Mouse (Mus musculus) embryo, embryonic 11.5 days (tissue): Measurements from ENCODE around the gene Tmem251.

Experiments used
- DNase-seq: peaks from one replicate; pipeline ENCODE4 v3.0.0-alpha.2; 2012; ENCODE audit warnings: low read depth, low spot score

The Tmem251 gene

GRCm38 (mm10) chr12:102756304-102756703 is 12.7 kb downstream of the Tmem251 start:
- no peak for DNase-seq

DNA sequence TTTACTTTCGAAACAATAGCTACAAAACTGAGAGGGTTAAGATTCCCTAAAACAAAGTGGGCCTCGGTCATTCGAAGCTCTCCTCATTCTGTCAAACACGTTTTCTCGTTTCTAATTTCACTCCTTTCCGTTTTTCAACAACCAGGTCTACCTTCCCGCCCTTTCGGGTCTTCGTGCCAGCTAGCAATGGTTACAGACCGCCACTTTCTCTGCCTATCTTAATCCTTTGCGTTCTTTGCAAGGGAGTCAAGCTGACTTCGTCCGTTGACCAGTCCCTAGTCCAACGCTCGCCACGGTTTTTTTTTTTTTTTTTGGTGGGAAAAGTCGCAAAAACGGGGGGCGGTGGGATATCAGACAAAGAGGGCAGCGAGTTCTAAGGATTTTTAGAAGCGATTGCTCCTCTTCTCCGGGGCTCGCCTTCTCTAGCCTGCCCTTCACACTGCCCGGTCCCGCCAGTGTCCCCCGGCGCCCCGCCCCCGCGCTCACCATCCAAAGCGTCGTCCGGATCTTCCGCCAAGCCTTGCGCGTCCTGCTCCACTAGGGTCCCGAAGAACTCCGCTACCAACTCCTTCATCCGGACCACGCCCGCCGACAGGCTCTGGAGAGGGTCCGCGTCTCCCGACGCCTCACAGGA is 13.6 kb downstream of the Tmem251 start:
- DNase-seq: no peak

DNA sequence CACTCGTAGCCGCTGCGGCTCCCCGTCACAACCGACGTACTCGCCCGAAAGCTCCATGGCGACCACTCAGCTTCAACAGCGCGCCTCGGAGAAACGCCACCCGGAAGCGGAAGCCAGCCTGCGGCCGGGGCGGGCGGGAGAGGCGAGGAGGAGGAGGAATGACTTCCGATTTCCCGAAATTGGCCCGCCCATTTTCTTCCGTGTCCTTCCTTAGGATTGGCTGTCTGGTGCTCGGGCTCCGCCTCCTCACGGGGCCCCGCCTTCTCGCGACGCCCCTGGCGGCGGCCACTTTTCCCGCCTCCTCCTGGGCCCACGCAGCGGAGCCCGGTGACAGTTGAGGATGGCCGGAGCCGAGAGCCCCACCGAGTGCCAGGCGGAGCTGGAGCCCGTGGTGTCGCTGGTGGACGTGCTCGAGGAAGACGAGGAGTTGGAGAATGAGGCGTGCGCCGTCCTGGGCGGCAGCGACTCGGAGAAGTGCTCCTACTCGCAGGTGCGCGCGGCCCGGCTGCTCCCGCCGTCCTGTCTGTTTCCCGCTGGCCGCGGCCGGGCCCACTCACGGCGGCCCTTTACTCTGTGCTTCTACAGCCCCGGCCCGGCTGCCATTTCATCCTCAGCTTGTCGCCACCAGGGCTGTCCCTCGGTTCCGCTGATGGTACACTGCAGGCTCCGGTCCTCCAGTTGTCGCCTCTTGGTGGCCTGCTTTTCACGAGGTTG is 14.3 kb downstream of the Tmem251 start, which contains the start of the genes Gm28051, Gon7 and Ubr7:
Gene Gm28051 (minus strand): TSS at position 77 of the 714 bp plus-strand sequence.
Gene Gon7 (minus strand): TSS at position 115 of the 714 bp plus-strand sequence.
Gene Ubr7 (plus strand): TSS at position 279 of the 714 bp plus-strand sequence.
- peak; percentile 94 for DNase-seq

DNA sequence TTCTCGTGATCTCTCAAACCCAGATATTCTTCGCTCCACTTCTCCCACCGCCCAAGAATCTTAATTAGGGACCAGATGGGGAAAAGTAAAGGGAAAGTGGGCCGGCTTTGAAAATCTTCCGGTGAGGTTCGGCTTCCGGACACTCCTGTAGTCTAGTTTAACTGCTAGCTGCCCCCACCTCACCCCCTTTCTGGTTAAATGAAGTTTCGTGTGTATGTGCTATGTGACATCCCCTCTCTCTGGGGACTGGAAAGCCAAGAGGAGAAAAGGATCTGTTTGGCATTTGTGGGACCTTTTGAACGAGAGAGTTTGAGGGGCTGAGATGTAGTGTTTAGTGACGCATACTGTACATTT is 14.8 kb downstream of the Tmem251 start, which contains the start of gene Gm20604:
Gene Gm20604 (minus strand): TSS at position 270 of the 354 bp plus-strand sequence.
- no peak for DNase-seq

GRCm38 (mm10) chr12:102758936-102759335 is 15.4 kb downstream of the Tmem251 start:
- DNase-seq: no peak

GRCm38 (mm10) chr12:102761668-102762067 is 18.1 kb downstream of the Tmem251 start:
- no peak for DNase-seq

- DNase-seq: no peak
Measured at GRCm38 (mm10) chr12:102763696-102764095, 20.1 kb downstream of the Tmem251 start.

- DNase-seq: no peak
Measured at GRCm38 (mm10) chr12:102769000-102769399, 25.4 kb downstream of the Tmem251 start.

DNA sequence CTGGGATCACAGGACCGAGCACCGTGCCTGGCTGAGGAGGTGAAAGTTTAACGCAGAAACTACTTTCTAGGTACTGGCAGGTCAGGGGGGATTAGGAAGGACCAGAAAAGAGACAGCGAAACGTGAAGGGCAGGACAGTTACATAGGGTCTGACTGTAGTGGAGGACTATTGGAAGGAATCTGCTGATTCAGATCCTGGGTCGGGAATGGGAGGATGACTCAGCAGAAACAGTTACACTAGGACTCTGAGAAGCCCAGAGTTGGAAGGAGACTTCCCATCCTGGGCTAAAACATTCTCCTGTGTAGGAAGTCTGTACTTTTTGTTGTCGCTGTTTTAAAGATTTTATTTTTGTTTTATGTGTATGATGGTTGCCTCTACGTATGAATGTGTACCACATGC is 28.0 kb downstream of the Tmem251 start:
- DNase-seq: no peak

- no peak for DNase-seq
Measured at GRCm38 (mm10) chr12:102772676-102773075, 29.1 kb downstream of the Tmem251 start.

DNA sequence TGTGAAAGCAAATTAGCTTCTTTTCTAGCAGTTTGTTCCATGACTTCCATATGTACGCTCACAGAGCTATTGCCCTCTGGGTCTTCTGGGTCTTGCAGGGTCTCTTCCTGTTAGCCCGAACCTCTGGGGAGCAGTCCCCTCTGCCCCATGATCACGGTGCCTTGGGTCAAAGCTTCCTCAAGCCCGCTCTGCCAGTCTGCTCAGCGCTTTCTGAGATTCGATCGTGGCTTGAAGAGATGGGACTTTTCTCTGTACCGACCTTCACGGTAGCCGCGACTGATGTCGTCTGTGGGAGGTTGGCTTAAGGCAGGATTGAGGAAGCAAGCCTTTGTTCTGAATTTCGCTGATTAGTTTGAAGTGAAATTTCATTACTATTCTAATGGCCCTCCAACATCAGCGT is 32.5 kb downstream of the Tmem251 start:
- no peak for DNase-seq

- DNase-seq: no peak
Measured at GRCm38 (mm10) chr12:102778151-102778550, 34.6 kb downstream of the Tmem251 start.

DNA sequence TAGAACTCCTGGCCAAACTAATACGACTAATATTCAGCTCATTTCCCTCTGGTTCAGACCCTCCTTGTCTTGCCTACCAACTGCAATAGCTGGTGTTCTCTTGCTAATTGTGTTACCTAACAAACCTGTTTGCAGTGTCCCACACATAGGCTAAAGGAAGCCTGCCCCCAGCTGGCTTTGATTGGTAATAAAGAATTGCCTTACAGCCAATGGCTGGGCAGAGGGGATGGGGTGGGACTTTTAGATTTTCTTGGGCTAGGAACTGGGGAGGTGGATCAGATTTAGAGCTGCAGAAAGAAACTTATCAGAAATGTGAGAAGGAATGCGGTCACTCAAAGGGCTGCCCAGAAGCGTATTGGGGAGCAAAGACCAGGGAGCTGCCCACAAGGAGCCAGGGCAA is 35.9 kb downstream of the Tmem251 start:
- DNase-seq: no peak

GRCm38 (mm10) chr12:102782841-102783240 is 39.3 kb downstream of the Tmem251 start:
- no peak for DNase-seq

- DNase-seq: no peak
Measured at GRCm38 (mm10) chr12:102784899-102785592, 41.5 kb downstream of the Tmem251 start.

GRCm38 (mm10) chr12:102785593-102785985 is 42.0 kb downstream of the Tmem251 start:
- no peak for DNase-seq

GRCm38 (mm10) chr12:102787927-102788326 is 44.4 kb downstream of the Tmem251 start:
- DNase-seq: no peak
